Mouse (Mus musculus) embryonic facial prominence, embryonic 13.5 days (tissue): ENCODE data around the gene Tspyl2. TPM values are rescaled to one million over a fixed set of nuclear protein-coding genes. Genes with fewer than 3 reads are reported as not detected.
"Not testable (repeated sequence)": the region's sequence is repeated elsewhere in the genome, so short reads cannot be mapped to it uniquely, and the experiment has no call there.

ENCODE experiments used
- ATAC-seq: fragments of 200-750 bp; cut with Nextera tagmentation; 2 replicates; pipeline ENCODE4 v1.8.0; 2017; ENCODE audit warnings: low read depth; ENCODE audit not compliant: insufficient number of reproducible peaks, insufficient read depth, low FRiP score, low TSS enrichment
- H3K27ac ChIP-seq: fragments of 300-500 bp; sonication (generic); 2 replicates; pipeline ENCODE4 v1.5.1; 2015; ENCODE audit warnings: moderate library complexity, mild to moderate bottlenecking, inconsistent platforms
- H3K27me3 ChIP-seq: fragments of 300-500 bp; sonication (generic); 2 replicates; pipeline ENCODE4 v1.6.1; 2015; ENCODE audit warnings: mild to moderate bottlenecking, inconsistent platforms
- H3K36me3 ChIP-seq: fragments of 300-500 bp; sonication (generic); 2 replicates; pipeline ENCODE4 v1.6.1; 2015; ENCODE audit warnings: mild to moderate bottlenecking, inconsistent platforms
- H3K4me1 ChIP-seq: fragments of 300-500 bp; sonication (generic); 2 replicates; pipeline ENCODE4 v1.6.1; 2015; ENCODE audit warnings: inconsistent platforms
- H3K4me2 ChIP-seq: fragments of 300-500 bp; sonication (generic); 2 replicates; pipeline ENCODE4 v1.6.1; 2015; ENCODE audit warnings: moderate library complexity, mild to moderate bottlenecking, inconsistent platforms
- H3K4me3 ChIP-seq: fragments of 300-500 bp; sonication (generic); 2 replicates; pipeline ENCODE4 v1.5.1; 2015; ENCODE audit warnings: mild to moderate bottlenecking, inconsistent platforms
- H3K9ac ChIP-seq: fragments of 300-500 bp; sonication (generic); 2 replicates; pipeline ENCODE4 v1.6.1; 2015; ENCODE audit warnings: mild to moderate bottlenecking, inconsistent platforms
- H3K9me3 ChIP-seq: fragments of 300-500 bp; sonication (generic); 2 replicates; pipeline ENCODE4 v1.6.1; 2016; ENCODE audit warnings: inconsistent platforms
- WGBS: fragments of 180-500 bp; shearing (Covaris S2); methylation state at CpG from one replicate; pipeline ENCODE4 v1.1.7; 2015; ENCODE audit warnings: mixed read lengths; 5-methylcytosine and 5-hydroxymethylcytosine counted together
- polyA plus RNA-seq: library from polyadenylated mRNA; unstranded; fragments of >200 nt; fragmentation: Nextera tagmentation; extraction: Ambion mirVana; gene quantifications from 2 replicates; pipeline ENCODE4 v1.2.1, GENCODE M21; 2015

Tspyl2 gene
- polyA plus RNA-seq, 1 experiment from 2014 or later: 43.6 TPM

- H3K27me3 ChIP-seq: peaks cover 44% of the 10 kb centered on the region
- not testable (repeated sequence) for H3K9me3 ChIP-seq, H3K27ac ChIP-seq, H3K9ac ChIP-seq, H3K36me3 ChIP-seq, H3K4me3 ChIP-seq, H3K4me1 ChIP-seq, ATAC-seq, H3K4me2 ChIP-seq
Observed at GRCm38 (mm10) chrX:152329400-152329799, 12.8 kb downstream of the Tspyl2 start.

- H3K9ac ChIP-seq: 0 out of 2 replicates have a peak overlapping the region, but pooled peaks have one; percentile 54
Observed at GRCm38 (mm10) chrX:152327689-152328052, 14.6 kb downstream of the Tspyl2 start.

GRCm38 (mm10) chrX:152326996-152327688 lies 15.1 kb downstream of the Tspyl2 start, which contains the start of gene Kantr:
Gene Kantr (minus strand): TSS chrX:152327495.
- peak within 1 kb of the TSS; percentile 73 for H3K9ac ChIP-seq
- no peaks in the 10 kb centered on the region for H3K36me3 ChIP-seq
- WGBS: 20% methylated on average over 29 of the region's 29 CpGs
- peak; percentile 93 for ATAC-seq
- peak within 1 kb of the TSS; percentile 55 for H3K4me3 ChIP-seq
- H3K27ac ChIP-seq: peak within 1 kb of the TSS; percentile 62; the same call in 1 of the 2 replicates
- peak within 1 kb of the TSS; percentile 57 for H3K4me2 ChIP-seq
- no peaks in the 10 kb centered on the region for H3K4me1 ChIP-seq
- H3K9me3 ChIP-seq: no peaks in the 10 kb centered on the region
- peaks cover 40% of the 10 kb centered on the region for H3K27me3 ChIP-seq

More at GRCm38 (mm10) chrX:152327689-152328052, 14.6 kb downstream of the Tspyl2 start:
- H3K4me3 ChIP-seq: peak overlapping the region; percentile 55
- H3K36me3 ChIP-seq: no peaks in the 10 kb centered on the region
- 21% methylated on average over 8 of the region's 8 CpGs for WGBS
- peaks cover 40% of the 10 kb centered on the region for H3K27me3 ChIP-seq
- peak overlapping the region; percentile 62; the same call in 1 of the 2 replicates for H3K27ac ChIP-seq
- no peaks in the 10 kb centered on the region for H3K4me1 ChIP-seq
- no peak for ATAC-seq
- peak overlapping the region; percentile 57 for H3K4me2 ChIP-seq
- H3K9me3 ChIP-seq: no peaks in the 10 kb centered on the region

- no peak overlapping the region for H3K4me3 ChIP-seq
- no peak overlapping the region for H3K4me2 ChIP-seq
- H3K36me3 ChIP-seq: peaks cover 5% of the 10 kb centered on the region; the same call in 1 of the 2 replicates
- no peak overlapping the region for H3K27ac ChIP-seq
- no peaks in the 10 kb centered on the region for H3K9me3 ChIP-seq
- peaks cover 30% of the 10 kb centered on the region for H3K27me3 ChIP-seq
- 95% methylated on average over 1 of the region's 1 CpGs for WGBS
- H3K4me1 ChIP-seq: no peaks in the 10 kb centered on the region
- no peak overlapping the region for H3K9ac ChIP-seq
- no peak for ATAC-seq
Observed at GRCm38 (mm10) chrX:152323584-152323983, 18.6 kb downstream of the Tspyl2 start.

- Histone ChIP-seq H3K9me3 (no peaks in the 10 kb centered on the region), H3K4me3 (no peak overlapping the region), H3K4me1 (no peaks in the 10 kb centered on the region), H3K36me3 (peaks cover 5% of the 10 kb centered on the region; the same call in 1 of the 2 replicates), H3K9ac (no peak overlapping the region), H3K27ac (no peak overlapping the region), H3K4me2 (no peak overlapping the region), H3K27me3 (peaks cover 25% of the 10 kb centered on the region)
- WGBS: 43% methylated on average over 2 of the region's 2 CpGs
- ATAC-seq: no peak
Observed at GRCm38 (mm10) chrX:152322776-152323175, 19.4 kb downstream of the Tspyl2 start.

GRCm38 (mm10) chrX:152320535-152320934 lies 21.7 kb downstream of the Tspyl2 start:
- Histone ChIP-seq H3K27ac (no peak overlapping the region), H3K27me3 (peaks cover 10% of the 10 kb centered on the region; the same call in 1 of the 2 replicates), H3K36me3 (peaks cover 10% of the 10 kb centered on the region; the same call in 1 of the 2 replicates), H3K9ac (no peak overlapping the region), H3K4me1 (no peaks in the 10 kb centered on the region), H3K9me3 (no peaks in the 10 kb centered on the region), H3K4me3 (no peak overlapping the region), H3K4me2 (no peak overlapping the region)
- 77% methylated on average over 4 of the region's 4 CpGs for WGBS
- no peak for ATAC-seq

GRCm38 (mm10) chrX:152307942-152308341 lies 34.3 kb downstream of the Tspyl2 start:
- H3K27ac ChIP-seq: no peak overlapping the region
- H3K4me2 ChIP-seq: no peak overlapping the region
- no peak for ATAC-seq
- no peaks in the 10 kb centered on the region; the same call in none of the 2 replicates for H3K27me3 ChIP-seq
- no peaks in the 10 kb centered on the region for H3K4me1 ChIP-seq
- no peaks in the 10 kb centered on the region for H3K9me3 ChIP-seq
- H3K4me3 ChIP-seq: no peak overlapping the region
- H3K36me3 ChIP-seq: 0 out of 2 replicates have a peak, but pooled peaks cover 2% of the 10 kb centered on the region
- no peak overlapping the region for H3K9ac ChIP-seq
- WGBS: 54% methylated on average over 2 of the region's 2 CpGs

GRCm38 (mm10) chrX:152307371-152307770 lies 34.9 kb downstream of the Tspyl2 start:
- no peak overlapping the region for H3K27ac ChIP-seq
- H3K4me2 ChIP-seq: no peak overlapping the region
- H3K4me1 ChIP-seq: no peaks in the 10 kb centered on the region
- no peaks in the 10 kb centered on the region; the same call in none of the 2 replicates for H3K27me3 ChIP-seq
- ATAC-seq: no peak
- no peak overlapping the region for H3K9ac ChIP-seq
- H3K36me3 ChIP-seq: 0 out of 2 replicates have a peak, but pooled peaks cover 2% of the 10 kb centered on the region
- no peak overlapping the region for H3K4me3 ChIP-seq
- H3K9me3 ChIP-seq: no peaks in the 10 kb centered on the region

GRCm38 (mm10) chrX:152306224-152306623 lies 36.0 kb downstream of the Tspyl2 start:
- no peak for ATAC-seq
- Histone ChIP-seq H3K4me3 (no peak overlapping the region), H3K4me1 (no peaks in the 10 kb centered on the region), H3K27me3 (no peaks in the 10 kb centered on the region; the same call in none of the 2 replicates), H3K27ac (no peak overlapping the region), H3K9ac (no peak overlapping the region), H3K4me2 (no peak overlapping the region), H3K36me3 (0 out of 2 replicates have a peak, but pooled peaks cover 2% of the 10 kb centered on the region), H3K9me3 (no peaks in the 10 kb centered on the region)
- WGBS: 69% methylated on average over 2 of the region's 2 CpGs

- WGBS: 62% methylated on average over 1 of the region's 1 CpGs
- not testable (repeated sequence) for H3K36me3 ChIP-seq, H3K27me3 ChIP-seq, H3K4me3 ChIP-seq, ATAC-seq, H3K4me1 ChIP-seq, H3K27ac ChIP-seq, H3K9me3 ChIP-seq, H3K4me2 ChIP-seq, H3K9ac ChIP-seq
Observed at GRCm38 (mm10) chrX:152287026-152287425, 55.2 kb downstream of the Tspyl2 start.
